Mouse (Mus musculus) effector memory CD4-positive, alpha-beta T cell, adult 5 months (primary cell): Measurements from ENCODE around the gene Olfr229. TPM values are rescaled to one million over a fixed set of nuclear protein-coding genes. Genes with fewer than 3 reads are reported as not detected.

Experiments used
- polyA plus RNA-seq: library from polyadenylated mRNA; unstranded; fragments of 100-300 nt; shearing (Covaris generic); gene quantifications from one replicate; pipeline ENCODE4 v1.2.1, GENCODE M21; 2017

Gene Olfr229
- not detected for polyA plus RNA-seq

GRCm38 (mm10) chr9:39907036-39907435 is at the start of gene Olfr229:
TSS of gene Olfr229 (plus strand) at chr9:39907336.

GRCm38 (mm10) chr9:39866122-39866521 is 41.0 kb upstream of the Olfr229 start, which contains the start of gene Olfr972:
TSS of gene Olfr972 (plus strand) at chr9:39866422.

DNA sequence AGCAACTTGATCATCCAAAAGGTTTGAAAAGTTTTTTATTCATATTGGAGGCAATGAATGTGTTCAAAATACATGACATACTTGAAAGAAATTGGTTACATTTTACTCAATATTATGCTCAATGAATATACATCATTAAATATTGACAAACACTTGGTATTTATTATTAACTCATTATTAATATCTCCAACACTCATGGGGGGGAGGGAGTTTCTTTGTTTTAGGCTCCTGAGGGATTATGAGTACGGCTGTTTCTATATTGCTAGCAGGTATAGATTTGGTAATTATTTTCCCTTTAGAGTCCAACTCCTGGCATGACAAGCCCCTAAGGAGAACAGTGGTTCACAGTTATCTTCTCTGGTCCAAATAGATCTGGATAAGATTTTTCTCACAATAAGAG is 30.1 kb downstream of the Olfr229 start, which contains the start of gene Olfr974:
TSS of gene Olfr974 (plus strand) at position 301 of the 400 bp plus-strand sequence.

GRCm38 (mm10) chr9:39951946-39952345 is 44.8 kb downstream of the Olfr229 start, which contains the start of gene Olfr975:
TSS of gene Olfr975 (minus strand) at chr9:39952046.

DNA sequence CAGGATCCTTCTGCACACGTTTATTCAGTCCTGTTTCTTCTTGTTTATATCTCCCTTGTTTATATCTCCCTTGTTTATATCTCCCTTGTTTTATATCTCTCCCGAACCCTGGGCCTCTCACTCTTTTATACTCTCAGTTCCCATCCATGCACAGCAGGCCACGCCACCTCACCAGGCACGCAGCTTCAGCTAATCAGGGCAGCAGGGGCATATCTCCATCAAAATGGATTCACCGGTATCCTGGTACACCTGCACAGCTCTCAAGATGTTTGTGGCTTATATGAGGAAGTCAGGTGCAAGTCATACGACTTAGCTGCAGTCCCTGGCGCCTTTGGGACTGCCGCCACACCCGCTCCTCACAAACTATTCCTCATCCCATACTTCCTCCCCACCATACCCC is 53.9 kb downstream of the Olfr229 start, which contains the start of gene Olfr976:
TSS of gene Olfr976 (minus strand) at position 101 of the 400 bp plus-strand sequence.

Other genes with a start within 250 kb of the Olfr229 start
- gene Olfr963, start 240.1 kb upstream of the Olfr229 start, polyA plus RNA-seq: not detected
- not detected for gene Olfr149, start 200.2 kb upstream of the Olfr229 start, polyA plus RNA-seq
- gene Olfr965, start 196.0 kb upstream of the Olfr229 start, polyA plus RNA-seq: not detected
- not detected for gene Olfr150, start 176.4 kb upstream of the Olfr229 start, polyA plus RNA-seq
- not detected for gene Olfr967, start 161.1 kb upstream of the Olfr229 start, polyA plus RNA-seq
- not detected for gene Olfr968, start 124.1 kb upstream of the Olfr229 start, polyA plus RNA-seq
- not detected for gene Olfr969, start 116.4 kb upstream of the Olfr229 start, polyA plus RNA-seq
- gene Olfr970, start 98.5 kb upstream of the Olfr229 start, polyA plus RNA-seq: not detected
- gene Olfr971, start 70.5 kb upstream of the Olfr229 start, polyA plus RNA-seq: not detected
- not detected for gene Olfr972, start 40.9 kb upstream of the Olfr229 start, polyA plus RNA-seq
- gene Olfr974, start 30.2 kb downstream of the Olfr229 start, polyA plus RNA-seq: 0.14 TPM
- not detected for gene Olfr975, start 44.7 kb downstream of the Olfr229 start, polyA plus RNA-seq
- gene Olfr976, start 53.8 kb downstream of the Olfr229 start, polyA plus RNA-seq: not detected
- not detected for gene Olfr978, start 84.8 kb downstream of the Olfr229 start, polyA plus RNA-seq
- not detected for gene Olfr979, start 96.1 kb downstream of the Olfr229 start, polyA plus RNA-seq
- gene Olfr980, start 102.2 kb downstream of the Olfr229 start, polyA plus RNA-seq: not detected
- not detected for gene Olfr981, start 114.1 kb downstream of the Olfr229 start, polyA plus RNA-seq
- 0.09 TPM for gene Olfr982, start 166.5 kb downstream of the Olfr229 start, polyA plus RNA-seq
- gene Olfr983, start 186.3 kb downstream of the Olfr229 start, polyA plus RNA-seq: not detected
- gene Olfr984, start 206.9 kb downstream of the Olfr229 start, polyA plus RNA-seq: 0.09 TPM
- gene Olfr985, start 222.8 kb downstream of the Olfr229 start, polyA plus RNA-seq: not detected
- not detected for gene Tmem225, start 240.8 kb downstream of the Olfr229 start, polyA plus RNA-seq